Mouse (Mus musculus) cerebellum, adult 11 months (tissue): ENCODE results near the gene Erich3.
A peak's percentile ranks its signal among the peaks of the same experiment; 100 is the strongest.

ENCODE experiments used
- DNase-seq: peaks from one replicate; pipeline ENCODE4 v3.0.0; 2022

Erich3 gene

GRCm38 (mm10) chr3:154683667-154684066 is 20.0 kb downstream of the Erich3 start:
- DNase-seq, result no peak

- no peak for DNase-seq
Observed at GRCm38 (mm10) chr3:154690260-154690659, 26.6 kb downstream of the Erich3 start.

- peak; percentile 72 for DNase-seq
Observed at GRCm38 (mm10) chr3:154691897-154692571, 28.4 kb downstream of the Erich3 start.

- no peak for DNase-seq
Observed at GRCm38 (mm10) chr3:154692572-154692922, 28.9 kb downstream of the Erich3 start.

GRCm38 (mm10) chr3:154693902-154694301 is 30.2 kb downstream of the Erich3 start:
- DNase-seq, result no peak

- no peak for DNase-seq
Observed at GRCm38 (mm10) chr3:154696611-154697010, 33.0 kb downstream of the Erich3 start.

- DNase-seq, result no peak
Observed at GRCm38 (mm10) chr3:154698907-154699306, 35.2 kb downstream of the Erich3 start.

GRCm38 (mm10) chr3:154700296-154700695 is 36.6 kb downstream of the Erich3 start:
- DNase-seq, result no peak

- DNase-seq, result no peak
Observed at GRCm38 (mm10) chr3:154700735-154701134, 37.1 kb downstream of the Erich3 start.

GRCm38 (mm10) chr3:154704755-154705154 is 41.1 kb downstream of the Erich3 start:
- no peak for DNase-seq

- DNase-seq, result no peak
Observed at GRCm38 (mm10) chr3:154708150-154708549, 44.5 kb downstream of the Erich3 start.

- peak; percentile 63 for DNase-seq
Observed at GRCm38 (mm10) chr3:154723198-154723597, 59.5 kb downstream of the Erich3 start.

GRCm38 (mm10) chr3:154731431-154731830 is 67.8 kb downstream of the Erich3 start:
- DNase-seq, result no peak

GRCm38 (mm10) chr3:154741496-154741895 is 77.8 kb downstream of the Erich3 start:
- DNase-seq, result no peak

- DNase-seq, result no peak
Observed at GRCm38 (mm10) chr3:154742927-154743326, 79.3 kb downstream of the Erich3 start.

- no peak for DNase-seq
Observed at GRCm38 (mm10) chr3:154744317-154744716, 80.7 kb downstream of the Erich3 start.

- no peak for DNase-seq
Observed at GRCm38 (mm10) chr3:154754505-154754904, 90.8 kb downstream of the Erich3 start.

GRCm38 (mm10) chr3:154755225-154755624 is 91.6 kb downstream of the Erich3 start:
- no peak for DNase-seq

GRCm38 (mm10) chr3:154758089-154758488 is 94.4 kb downstream of the Erich3 start:
- DNase-seq, result no peak

- DNase-seq, result no peak
Observed at GRCm38 (mm10) chr3:154761108-154761507, 97.4 kb downstream of the Erich3 start.

- no peak for DNase-seq
Observed at GRCm38 (mm10) chr3:154763374-154763773, 99.7 kb downstream of the Erich3 start.

- DNase-seq, result no peak
Observed at GRCm38 (mm10) chr3:154764115-154764514, 100.5 kb downstream of the Erich3 start.

- no peak for DNase-seq
Observed at GRCm38 (mm10) chr3:154766321-154766720, 102.7 kb downstream of the Erich3 start.

GRCm38 (mm10) chr3:154771651-154772050 is 108.0 kb downstream of the Erich3 start:
- no peak for DNase-seq
